Mouse (Mus musculus) bone marrow, adult 2 months (tissue): Measurements from ENCODE around the gene C530008M17Rik.

Experiments
- CTCF ChIP-seq: fragments of 200-500 bp; IDR thresholded peaks from 2 replicates; pipeline ENCODE4 v1.5.1; 2011; ENCODE audit warnings: low read length, control low read depth; ENCODE audit not compliant: control insufficient read depth, insufficient read depth
- POLR2A ChIP-seq: fragments of 200-500 bp; IDR thresholded peaks from 2 replicates; pipeline ENCODE4 v1.6.1; 2011; ENCODE audit warnings: low read depth, mild to moderate bottlenecking, control low read depth, low read length, borderline replicate concordance; ENCODE audit not compliant: control insufficient read depth

DNA sequence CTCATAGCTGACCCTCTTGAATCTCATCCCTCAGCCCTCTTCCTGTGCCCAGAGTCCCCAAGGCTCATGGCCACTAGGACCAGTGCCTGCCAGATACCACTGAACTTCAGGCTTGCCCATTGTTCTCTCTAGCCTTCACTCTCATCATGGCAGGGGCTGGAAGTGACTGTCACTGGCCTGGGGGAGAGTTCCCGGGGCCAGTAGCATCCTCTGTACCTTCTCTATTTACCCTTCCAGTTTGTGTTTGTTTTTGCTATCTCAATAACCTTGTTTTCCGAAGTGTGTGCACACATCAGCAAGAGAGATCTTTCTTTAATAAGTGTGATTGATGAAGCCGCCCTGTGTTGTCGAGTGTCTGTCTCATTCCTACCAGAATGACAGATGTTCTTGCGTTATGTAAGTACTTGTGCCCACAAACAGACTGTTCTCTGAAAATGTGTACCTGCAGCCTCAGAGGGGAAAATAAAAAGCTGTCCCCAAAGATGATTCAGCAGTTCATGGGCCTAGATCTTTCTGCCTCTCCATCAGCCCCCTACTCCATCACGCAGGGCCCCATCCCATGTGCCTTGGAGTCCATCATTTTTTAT, 76.8 kb downstream of the C530008M17Rik start:
- no peak for TF ChIP-seq POLR2A
- no peak for TF ChIP-seq CTCF
